Mouse (Mus musculus) urinary bladder, postnatal 10 days (tissue): ENCODE measurements around the gene Dguok.

ENCODE experiments used
- DNase-seq: peaks from one replicate; pipeline ENCODE4 v3.0.0; 2022; ENCODE audit warnings: low spot score

Gene Dguok

GRCm38 (mm10) chr6:83506258-83507167 is at the start of gene Dguok:
TSS of gene Dguok (minus strand) at chr6:83506969.
- DNase-seq: peak; percentile 91

GRCm38 (mm10) chr6:83555972-83556371 is 49.2 kb upstream of the Dguok start:
- no peak for DNase-seq

GRCm38 (mm10) chr6:83548346-83548745 is 41.6 kb upstream of the Dguok start:
- no peak for DNase-seq

GRCm38 (mm10) chr6:83545778-83546177 is 39.0 kb upstream of the Dguok start:
- no peak for DNase-seq

- no peak for DNase-seq
Measured at GRCm38 (mm10) chr6:83541756-83542456, 35.1 kb upstream of the Dguok start.

- no peak for DNase-seq
Measured at GRCm38 (mm10) chr6:83540017-83540416, 33.2 kb upstream of the Dguok start.

- no peak for DNase-seq
Measured at GRCm38 (mm10) chr6:83536795-83537059, 30.0 kb upstream of the Dguok start.

- no peak for DNase-seq
Measured at GRCm38 (mm10) chr6:83536028-83536794, 29.4 kb upstream of the Dguok start, which contains the start of gene Actg2. TSS of gene Actg2 (minus strand) at chr6:83536265.

- no peak for DNase-seq
Measured at GRCm38 (mm10) chr6:83532608-83533007, 25.8 kb upstream of the Dguok start.

GRCm38 (mm10) chr6:83523194-83523593 is 16.4 kb upstream of the Dguok start:
- DNase-seq: no peak

GRCm38 (mm10) chr6:83521784-83522183 is 15.0 kb upstream of the Dguok start:
- DNase-seq: no peak

GRCm38 (mm10) chr6:83518637-83519036 is 11.9 kb upstream of the Dguok start:
- no peak for DNase-seq

- no peak for DNase-seq
Measured at GRCm38 (mm10) chr6:83515172-83515571, 8.4 kb upstream of the Dguok start.

- DNase-seq: no peak
Measured at GRCm38 (mm10) chr6:83512495-83512894, 5.7 kb upstream of the Dguok start.

- DNase-seq: no peak
Measured at GRCm38 (mm10) chr6:83510210-83510609, 3.4 kb upstream of the Dguok start.

GRCm38 (mm10) chr6:83509442-83509841 is 2.7 kb upstream of the Dguok start:
- no peak for DNase-seq

GRCm38 (mm10) chr6:83507168-83507546 is 388 bp upstream of the Dguok start:
- no peak for DNase-seq

GRCm38 (mm10) chr6:83505554-83505953 is 1.2 kb downstream of the Dguok start:
- no peak for DNase-seq

GRCm38 (mm10) chr6:83503361-83503760 is 3.4 kb downstream of the Dguok start:
- no peak for DNase-seq

- DNase-seq: no peak
Measured at GRCm38 (mm10) chr6:83502656-83503055, 4.1 kb downstream of the Dguok start.

GRCm38 (mm10) chr6:83501524-83502310 is 5.1 kb downstream of the Dguok start:
- no peak for DNase-seq

GRCm38 (mm10) chr6:83500462-83500861 is 6.3 kb downstream of the Dguok start:
- DNase-seq: no peak
